Mouse (Mus musculus) frontal cortex, postnatal 10 days (tissue): ENCODE data around the gene Dnajc17.
A peak's percentile ranks its signal among the peaks of the same experiment; 100 is the strongest.

ENCODE experiments used
- DNase-seq, 2 experiments: peaks; one replicate each; pipeline ENCODE4 v3.0.0; 2022; ENCODE audit warnings: low spot score in 2 of 2, mixed read lengths in 1 of 2

Dnajc17 gene

GRCm38 (mm10) chr2:119208344-119209175 is at the start of gene Dnajc17, which contains the start of gene Zfyve19:
Dnajc17 (minus strand) TSS chr2:119208795.
Zfyve19 (plus strand) TSS chr2:119208617.
- DNase-seq: peak; percentile 94 to 96

- DNase-seq: no peak
These were observed 46.4 kb upstream of the Dnajc17 start for GRCm38 (mm10) chr2:119254976-119255375.

GRCm38 (mm10) chr2:119250826-119251478 is 42.4 kb upstream of the Dnajc17 start:
- DNase-seq: peak in 1 of 2 experiments; percentile 68

GRCm38 (mm10) chr2:119250377-119250776 is 41.8 kb upstream of the Dnajc17 start:
- no peak for DNase-seq

- no peak for DNase-seq
These were observed 41.0 kb upstream of the Dnajc17 start for GRCm38 (mm10) chr2:119249592-119250061.

GRCm38 (mm10) chr2:119247904-119248303 is 39.3 kb upstream of the Dnajc17 start:
- DNase-seq: no peak

GRCm38 (mm10) chr2:119245246-119245645 is 36.7 kb upstream of the Dnajc17 start:
- no peak for DNase-seq

GRCm38 (mm10) chr2:119242548-119242947 is 34.0 kb upstream of the Dnajc17 start:
- DNase-seq: no peak

- no peak for DNase-seq
These were observed 32.2 kb upstream of the Dnajc17 start for GRCm38 (mm10) chr2:119240819-119241186.

- DNase-seq: no peak
These were observed 31.7 kb upstream of the Dnajc17 start for GRCm38 (mm10) chr2:119240075-119240818.

GRCm38 (mm10) chr2:119238671-119239070 is 30.1 kb upstream of the Dnajc17 start:
- no peak for DNase-seq

GRCm38 (mm10) chr2:119237871-119238220 is 29.3 kb upstream of the Dnajc17 start:
- DNase-seq: no peak

- no peak for DNase-seq
These were observed 28.7 kb upstream of the Dnajc17 start, which contains the start of gene Spint1 for GRCm38 (mm10) chr2:119237210-119237870. Spint1 (plus strand) TSS chr2:119237362.

- DNase-seq: no peak
These were observed 28.2 kb upstream of the Dnajc17 start for GRCm38 (mm10) chr2:119236682-119237209.

- no peak for DNase-seq
These were observed 21.4 kb upstream of the Dnajc17 start, which contains the start of gene Ppp1r14d for GRCm38 (mm10) chr2:119229775-119230704. Ppp1r14d (minus strand) TSS chr2:119229906.

GRCm38 (mm10) chr2:119209176-119209507 is 547 bp upstream of the Dnajc17 start:
- DNase-seq: no peak

- DNase-seq: no peak
These were observed 643 bp downstream of the Dnajc17 start for GRCm38 (mm10) chr2:119207961-119208343.

- no peak for DNase-seq
These were observed 4.6 kb downstream of the Dnajc17 start for GRCm38 (mm10) chr2:119203871-119204460.

GRCm38 (mm10) chr2:119202914-119203453 is 5.6 kb downstream of the Dnajc17 start:
- DNase-seq: no peak

- DNase-seq: no peak
These were observed 9.7 kb downstream of the Dnajc17 start for GRCm38 (mm10) chr2:119198934-119199333.
